Comparison of ENCODE assay signal across 31 mouse cellular contexts in the genomic region with DNA sequence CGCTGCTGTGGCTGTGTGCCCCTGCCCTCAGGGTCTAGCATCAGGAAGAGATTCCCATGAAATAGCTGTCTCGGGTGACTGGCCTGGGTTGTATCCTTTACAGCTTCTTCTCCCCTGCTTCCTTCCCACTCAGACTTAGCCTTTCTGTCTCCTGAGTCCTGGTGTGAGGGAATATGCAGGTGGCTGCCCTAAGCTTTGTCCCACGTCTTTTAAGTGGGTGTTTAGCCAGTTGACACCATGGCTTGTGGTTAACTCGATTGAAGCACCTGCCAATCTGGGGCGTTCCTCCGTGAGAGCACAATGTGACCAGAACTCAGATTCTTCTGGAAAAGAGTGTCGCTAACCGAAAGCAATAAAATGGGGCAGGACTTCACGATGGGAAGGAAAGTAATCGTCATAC.
A peak's percentile ranks its signal among the peaks of the same experiment; 100 is the strongest.
DNase-seq lines count a peak whose midpoint lies in the region; ATAC-seq and TF ChIP-seq lines count a peak whose summit lies in the region.
"Had no signal": no experiment of that assay in that cellular context is flagged by ENCODE, and none has a peak within 500 bp of the region (broad histone marks: within the 10 kb centered on the region; RNA-seq: fewer than 3 reads in every experiment).

No protein-coding gene starts in this region.

- peak; percentile 12 for DNase-seq in kidney, postnatal 0 days (ENCODE audit: low spot score)
- peak; percentile 41 to 76 for DNase-seq in thymus, adult 18-20 months
- DNase-seq in thymus, postnatal 25 days: peak; percentile 72
- DNase-seq in left cerebral cortex, postnatal 36 days (ENCODE audit: low spot score in 2 of 2): no peak
- no peak for DNase-seq in frontal cortex, postnatal 36 days (ENCODE audit: low spot score in 2 of 2)
- DNase-seq: adrenal gland, postnatal 14 days; cerebellum, adult 11-12 months; cerebellum, adult 9-11 months; embryo, embryonic 11 days; gastrocnemius, postnatal 10 days; heart, postnatal 4 days; kidney, adult 2 months; kidney, postnatal 14 days; lung, embryonic 14.5 days; lung, postnatal 14 days; right cerebral cortex, postnatal 25 days; spleen, adult 18-20 months had no signal

- H3K4me1 ChIP-seq in kidney, postnatal 0 days (replicated peaks; ENCODE audit: insufficient read depth, low read length): no peaks in the 10 kb centered on the region
- no peaks in the 10 kb centered on the region for H3K4me1 ChIP-seq in kidney, embryonic 16.5 days (ENCODE audit: insufficient read depth, low read length)
- no peaks in the 10 kb centered on the region for H3K4me1 ChIP-seq in forebrain, embryonic 15.5 days
- H3K4me1 ChIP-seq: heart, embryonic 10.5 days; liver, embryonic 15.5 days had no signal

- ATAC-seq in kidney, postnatal 0 days (replicated peaks; ENCODE audit: low FRiP score, low read depth): no peak
- no peak for ATAC-seq in kidney, embryonic 16.5 days (ENCODE audit: low FRiP score, low TSS enrichment)
- ATAC-seq in CD4-positive, CD25-positive, alpha-beta regulatory T cell, adult 4 months: peak; percentile 35
- ATAC-seq in forebrain, embryonic 15.5 days (replicated peaks): no peak
- ATAC-seq: forebrain, embryonic 14.5 days; midbrain, embryonic 16.5 days had no signal

- no peak overlapping the region for H3K4me2 ChIP-seq in kidney, postnatal 0 days (ENCODE audit: low read length)
- H3K4me2 ChIP-seq in kidney, embryonic 16.5 days (replicated peaks; ENCODE audit: low read depth, low read length): no peak overlapping the region
- no peak overlapping the region for H3K4me2 ChIP-seq in forebrain, embryonic 15.5 days (replicated peaks)
- H3K4me2 ChIP-seq: embryonic facial prominence, embryonic 12.5 days; hindbrain, embryonic 13.5 days; limb, embryonic 12.5 days; liver, embryonic 15.5 days; lung, embryonic 14.5 days; neural tube, embryonic 13.5 days had no signal

- intact Hi-C loops in left cerebral cortex, postnatal 36 days (cut with DNase I): no loop called here

- H3K9me3 ChIP-seq in kidney, postnatal 0 days (replicated peaks; ENCODE audit: low read length): no peaks in the 10 kb centered on the region
- no peaks in the 10 kb centered on the region for H3K9me3 ChIP-seq in kidney, embryonic 16.5 days (ENCODE audit: low read length)
- H3K9me3 ChIP-seq in forebrain, embryonic 15.5 days: no peaks in the 10 kb centered on the region
- H3K9me3 ChIP-seq: embryonic facial prominence, embryonic 12.5 days; heart, embryonic 10.5 days; limb, embryonic 12.5 days; liver, embryonic 15.5 days; midbrain, embryonic 10.5 days had no signal

- H3K4me3 ChIP-seq in kidney, postnatal 0 days (replicated peaks; ENCODE audit: low read depth, low read length): no peak overlapping the region
- H3K4me3 ChIP-seq in kidney, embryonic 16.5 days (ENCODE audit: low read length): no peak overlapping the region
- H3K4me3 ChIP-seq in forebrain, embryonic 15.5 days: no peak overlapping the region
- H3K4me3 ChIP-seq: embryonic facial prominence, embryonic 12.5 days; heart, embryonic 10.5 days; hindbrain, embryonic 13.5 days; limb, embryonic 12.5 days; liver, embryonic 15.5 days; midbrain, embryonic 10.5 days; myocyte; neural tube, embryonic 13.5 days had no signal

- no peak overlapping the region for H3K9ac ChIP-seq in kidney, postnatal 0 days (ENCODE audit: low read depth, low read length)
- no peak overlapping the region for H3K9ac ChIP-seq in kidney, embryonic 16.5 days (replicated peaks; ENCODE audit: low read length)
- no peak overlapping the region for H3K9ac ChIP-seq in forebrain, embryonic 15.5 days (replicated peaks)
- H3K9ac ChIP-seq: embryonic facial prominence, embryonic 12.5 days; hindbrain, embryonic 13.5 days; limb, embryonic 12.5 days; liver, embryonic 15.5 days; lung, embryonic 14.5 days; neural tube, embryonic 13.5 days had no signal

- no peaks in the 10 kb centered on the region for H3K36me3 ChIP-seq in kidney, postnatal 0 days (ENCODE audit: insufficient read depth, low read length)
- no peaks in the 10 kb centered on the region for H3K36me3 ChIP-seq in kidney, embryonic 16.5 days (ENCODE audit: insufficient read depth, low read length)
- no peaks in the 10 kb centered on the region for H3K36me3 ChIP-seq in forebrain, embryonic 15.5 days
- H3K36me3 ChIP-seq: embryonic facial prominence, embryonic 12.5 days; heart, embryonic 10.5 days; hindbrain, embryonic 13.5 days; limb, embryonic 12.5 days; liver, embryonic 15.5 days; midbrain, embryonic 10.5 days; neural tube, embryonic 13.5 days had no signal

- H3K27me3 ChIP-seq in kidney, postnatal 0 days (ENCODE audit: insufficient read depth, low read length): no peaks in the 10 kb centered on the region
- H3K27me3 ChIP-seq in kidney, embryonic 16.5 days (ENCODE audit: insufficient read depth, low read length): no peaks in the 10 kb centered on the region
- H3K27me3 ChIP-seq in forebrain, embryonic 15.5 days: no peaks in the 10 kb centered on the region
- H3K27me3 ChIP-seq: CH12.LX; embryonic facial prominence, embryonic 12.5 days; hindbrain, embryonic 13.5 days; liver, embryonic 15.5 days; neural tube, embryonic 13.5 days had no signal

- no peak overlapping the region for H3K27ac ChIP-seq in kidney, postnatal 0 days
- H3K27ac ChIP-seq in kidney, embryonic 16.5 days (ENCODE audit: low read length): no peak overlapping the region
- no peak overlapping the region for H3K27ac ChIP-seq in forebrain, embryonic 15.5 days (replicated peaks)
- H3K27ac ChIP-seq: embryonic facial prominence, embryonic 12.5 days; heart, embryonic 10.5 days; hindbrain, embryonic 13.5 days; limb, embryonic 12.5 days; liver, embryonic 15.5 days; midbrain, embryonic 10.5 days; neural tube, embryonic 13.5 days had no signal

- no peak for TF ChIP-seq CTCF in kidney, postnatal 0 days (IDR thresholded peaks at IDR 0.05; ENCODE audit: low read depth)

- 45% methylated on average over 10 of the region's 10 CpGs for WGBS in kidney, postnatal 0 days
- whole genome bisulfite sequencing in kidney, embryonic 16.5 days: 52% methylated on average over 10 of the region's 10 CpGs
- 78% methylated on average over 10 of the region's 10 CpGs for WGBS in forebrain, embryonic 15.5 days

Comparison
In these comparisons a context has a peak if more than half of its experiments do, and no peak if none do; other contexts are left out.
1. DNase-seq: peak in kidney, postnatal 0 days (single experiment), thymus, adult 18-20 months (2 of 2) and thymus, postnatal 25 days (single experiment); none in left cerebral cortex, postnatal 36 days (0 of 2) and frontal cortex, postnatal 36 days (0 of 2).